Mouse (Mus musculus) urinary bladder, postnatal 25 days (tissue): ENCODE measurements around the gene Pxk.
A peak's percentile ranks its signal among the peaks of the same experiment; 100 is the strongest.
"Not testable (repeated sequence)": the region's sequence is repeated elsewhere in the genome, so short reads cannot be mapped to it uniquely, and the experiment has no call there.

Source experiments
- DNase-seq: peaks from one replicate; pipeline ENCODE4 v3.0.0; 2022; ENCODE audit warnings: low spot score

Gene Pxk

GRCm38 (mm10) chr14:8146611-8147223 is 48.7 kb downstream of the Pxk start:
- DNase-seq = no peak

- no peak for DNase-seq
Observed at GRCm38 (mm10) chr14:8148842-8149241, 50.8 kb downstream of the Pxk start.

- DNase-seq = no peak
Observed at GRCm38 (mm10) chr14:8151757-8152156, 53.7 kb downstream of the Pxk start.

GRCm38 (mm10) chr14:8154072-8154471 is 56.1 kb downstream of the Pxk start:
- DNase-seq = no peak

- DNase-seq = no peak
Observed at GRCm38 (mm10) chr14:8156947-8157346, 58.9 kb downstream of the Pxk start.

- no peak for DNase-seq
Observed at GRCm38 (mm10) chr14:8158721-8159120, 60.7 kb downstream of the Pxk start.

GRCm38 (mm10) chr14:8159141-8159540 is 61.1 kb downstream of the Pxk start:
- DNase-seq = no peak

- DNase-seq = peak; percentile 31
Observed at GRCm38 (mm10) chr14:8161777-8162176, 63.8 kb downstream of the Pxk start.

- DNase-seq = no peak
Observed at GRCm38 (mm10) chr14:8164463-8164862, 66.5 kb downstream of the Pxk start.

- DNase-seq = peak; percentile 98
Observed at GRCm38 (mm10) chr14:8172507-8173410, 74.7 kb downstream of the Pxk start, which contains the start of gene Pdhb. Gene Pdhb, minus strand, starts transcription at chr14:8173025.

- DNase-seq = not testable (repeated sequence)
Observed at GRCm38 (mm10) chr14:8173542-8174250, 75.7 kb downstream of the Pxk start.

GRCm38 (mm10) chr14:8174634-8175033 is 76.6 kb downstream of the Pxk start:
- DNase-seq = no peak

- no peak for DNase-seq
Observed at GRCm38 (mm10) chr14:8176251-8176650, 78.2 kb downstream of the Pxk start.

GRCm38 (mm10) chr14:8180371-8181035 is 82.5 kb downstream of the Pxk start:
- no peak for DNase-seq

- no peak for DNase-seq
Observed at GRCm38 (mm10) chr14:8183330-8183729, 85.3 kb downstream of the Pxk start.

- DNase-seq = no peak
Observed at GRCm38 (mm10) chr14:8186278-8187045, 88.5 kb downstream of the Pxk start.

GRCm38 (mm10) chr14:8190556-8190955 is 92.5 kb downstream of the Pxk start:
- DNase-seq = no peak

- no peak for DNase-seq
Observed at GRCm38 (mm10) chr14:8191331-8191965, 93.4 kb downstream of the Pxk start.

GRCm38 (mm10) chr14:8192727-8193126 is 94.7 kb downstream of the Pxk start:
- no peak for DNase-seq

GRCm38 (mm10) chr14:8200769-8201168 is 102.8 kb downstream of the Pxk start:
- DNase-seq = no peak

- DNase-seq = no peak
Observed at GRCm38 (mm10) chr14:8201715-8202114, 103.7 kb downstream of the Pxk start.
